Mouse (Mus musculus) intestine, embryonic 15.5 days (tissue): ENCODE results near the gene Herc4. TPM values are rescaled to one million over a fixed set of nuclear protein-coding genes. Genes with fewer than 3 reads are reported as not detected.

Experiments
- ATAC-seq: fragments of 200-750 bp; cut with Nextera tagmentation; 2 replicates; pipeline ENCODE4 v1.8.0; 2017; ENCODE audit warnings: moderate TSS enrichment, moderate library complexity
- H3K27ac ChIP-seq: fragments of 300-500 bp; sonication (generic); 2 replicates; pipeline ENCODE4 v1.5.1; 2015; ENCODE audit warnings: mild to moderate bottlenecking, inconsistent platforms
- H3K27me3 ChIP-seq: fragments of 300-500 bp; sonication (generic); replicated peaks from 2 replicates; pipeline ENCODE4 v1.6.1; 2015; ENCODE audit warnings: inconsistent platforms
- H3K36me3 ChIP-seq: fragments of 300-500 bp; sonication (generic); 2 replicates; pipeline ENCODE4 v1.6.1; 2015; ENCODE audit warnings: inconsistent platforms
- H3K4me1 ChIP-seq: fragments of 300-500 bp; sonication (generic); replicated peaks from 2 replicates; pipeline ENCODE4 v1.6.1; 2015; ENCODE audit warnings: inconsistent platforms
- H3K4me2 ChIP-seq: fragments of 300-500 bp; sonication (generic); replicated peaks from 2 replicates; pipeline ENCODE4 v1.6.1; 2015; ENCODE audit warnings: mild to moderate bottlenecking, inconsistent platforms
- H3K4me3 ChIP-seq: fragments of 300-500 bp; sonication (generic); replicated peaks from 2 replicates; pipeline ENCODE4 v1.5.1; 2015; ENCODE audit warnings: inconsistent platforms
- H3K9ac ChIP-seq: fragments of 300-500 bp; sonication (generic); 2 replicates; pipeline ENCODE4 v1.6.1; 2015; ENCODE audit warnings: inconsistent platforms
- H3K9me3 ChIP-seq: fragments of 300-500 bp; sonication (generic); 2 replicates; pipeline ENCODE4 v1.6.1; 2016; ENCODE audit warnings: inconsistent platforms
- WGBS: fragments of 180-500 bp; shearing (Covaris S2); methylation state at CpG from one replicate; pipeline ENCODE4 v1.1.7; 2015; 5-methylcytosine and 5-hydroxymethylcytosine counted together
- polyA plus RNA-seq: library from polyadenylated mRNA; unstranded; fragments of >200 nt; fragmentation: Nextera tagmentation; extraction: Ambion mirVana; gene quantifications from 2 replicates; pipeline ENCODE4 v1.2.1, GENCODE M21; 2015

The Herc4 gene
- polyA plus RNA-seq, 1 experiment from 2014 or later, result 30.2 TPM

DNA sequence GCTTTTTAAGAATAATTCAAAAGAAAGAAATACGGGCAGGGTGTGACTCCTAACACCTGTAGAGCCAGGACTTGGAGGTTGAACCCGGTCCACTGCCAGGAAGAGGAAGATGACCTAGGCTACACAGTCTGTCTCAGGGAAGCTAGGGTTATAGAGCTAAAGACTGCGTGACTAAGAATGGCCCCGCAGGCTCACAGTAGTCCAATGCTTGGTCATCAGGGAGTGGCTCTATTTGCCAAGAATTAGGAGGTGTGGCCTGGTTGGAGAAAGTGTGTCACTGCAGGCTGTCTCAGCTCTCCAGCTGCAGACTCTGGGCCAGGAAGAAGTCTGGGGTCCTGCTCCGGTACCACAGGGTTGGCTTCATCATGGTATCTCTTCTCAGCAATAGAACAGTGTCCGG, 6.9 kb upstream of the Herc4 start:
- Histone ChIP-seq H3K4me3 (no peak overlapping the region), H3K36me3 (no peaks in the 10 kb centered on the region), H3K9me3 (no peaks in the 10 kb centered on the region), H3K27ac (no peak overlapping the region), H3K4me1 (no peaks in the 10 kb centered on the region), H3K27me3 (no peaks in the 10 kb centered on the region), H3K9ac (no peak overlapping the region), H3K4me2 (no peak overlapping the region)
- 93% methylated on average over 6 of the region's 6 CpGs for WGBS
- no peak for ATAC-seq

- H3K36me3 ChIP-seq, result no peaks in the 10 kb centered on the region
- WGBS, result 71% methylated on average over 2 of the region's 2 CpGs
- no peak overlapping the region for H3K4me2 ChIP-seq
- H3K9me3 ChIP-seq, result no peaks in the 10 kb centered on the region
- no peaks in the 10 kb centered on the region for H3K27me3 ChIP-seq
- no peak overlapping the region for H3K9ac ChIP-seq
- no peaks in the 10 kb centered on the region for H3K4me1 ChIP-seq
- no peak overlapping the region for H3K27ac ChIP-seq
- no peak overlapping the region for H3K4me3 ChIP-seq
- no peak for ATAC-seq
Measured at GRCm38 (mm10) chr10:63237206-63237605, 6.4 kb upstream of the Herc4 start.

DNA sequence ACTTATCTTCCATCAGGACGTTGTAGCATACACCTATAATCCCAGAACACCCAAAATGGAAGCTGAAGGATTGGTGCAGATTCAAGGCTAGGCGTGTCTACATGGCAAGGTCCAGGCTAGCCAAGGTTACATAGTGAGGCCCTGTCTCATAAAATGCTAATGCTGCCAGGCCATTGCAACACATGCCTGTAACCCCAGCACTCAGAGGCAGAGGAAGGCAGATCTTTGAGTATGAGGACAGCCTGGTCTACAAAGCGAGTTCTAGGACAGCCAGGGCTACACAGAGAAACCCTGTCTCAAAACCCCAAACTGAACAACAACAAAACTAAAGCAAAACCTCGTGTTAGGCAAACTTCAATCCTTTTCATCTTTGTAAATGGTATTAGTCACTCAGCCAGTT, 5.5 kb upstream of the Herc4 start:
- 73% methylated on average over 4 of the region's 4 CpGs for WGBS
- Histone ChIP-seq H3K4me1 (0 out of 2 replicates have a peak, but pooled peaks cover 4% of the 10 kb centered on the region), H3K27me3 (no peaks in the 10 kb centered on the region), H3K36me3 (no peaks in the 10 kb centered on the region), H3K9ac (no peak overlapping the region), H3K4me2 (no peak overlapping the region), H3K4me3 (no peak overlapping the region), H3K27ac (no peak overlapping the region), H3K9me3 (no peaks in the 10 kb centered on the region)
- ATAC-seq, result no peak

GRCm38 (mm10) chr10:63239848-63240247, 3.8 kb upstream of the Herc4 start:
- H3K4me3 ChIP-seq, result no peak overlapping the region
- no peak overlapping the region for H3K9ac ChIP-seq
- 0 out of 2 replicates have a peak, but pooled peaks cover 4% of the 10 kb centered on the region for H3K4me1 ChIP-seq
- H3K27ac ChIP-seq, result no peak overlapping the region
- no peaks in the 10 kb centered on the region for H3K9me3 ChIP-seq
- no peaks in the 10 kb centered on the region for H3K27me3 ChIP-seq
- no peak for ATAC-seq
- WGBS, result 83% methylated on average over 2 of the region's 2 CpGs
- H3K36me3 ChIP-seq, result no peaks in the 10 kb centered on the region
- H3K4me2 ChIP-seq, result no peak overlapping the region

DNA sequence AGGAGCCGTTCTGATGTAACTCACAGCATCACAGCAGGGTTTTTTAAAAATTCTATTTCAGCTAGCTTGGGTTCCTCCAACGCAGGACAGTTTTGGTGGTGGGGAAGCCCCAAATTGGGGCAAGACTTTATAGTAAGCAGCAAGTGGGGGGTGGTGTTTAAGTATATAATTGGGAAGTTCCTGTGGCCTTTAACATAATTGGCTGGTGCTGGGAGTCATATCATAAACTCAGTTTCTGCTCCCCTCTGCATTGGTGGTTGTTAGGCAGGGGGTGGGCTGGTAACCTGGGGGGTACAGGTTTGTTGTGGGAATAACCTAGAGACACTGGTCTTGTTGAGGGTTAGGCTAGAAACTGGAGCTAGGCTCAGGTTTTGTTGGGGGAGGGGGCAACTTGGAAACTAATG, 2.7 kb upstream of the Herc4 start:
- Histone ChIP-seq H3K4me2 (no peak overlapping the region), H3K9me3 (no peaks in the 10 kb centered on the region), H3K27me3 (no peaks in the 10 kb centered on the region), H3K9ac (no peak overlapping the region), H3K36me3 (no peaks in the 10 kb centered on the region), H3K27ac (no peak overlapping the region), H3K4me3 (no peak overlapping the region), H3K4me1 (0 out of 2 replicates have a peak, but pooled peaks cover 4% of the 10 kb centered on the region)
- WGBS, result 71% methylated on average over 2 of the region's 2 CpGs
- ATAC-seq, result no peak

DNA sequence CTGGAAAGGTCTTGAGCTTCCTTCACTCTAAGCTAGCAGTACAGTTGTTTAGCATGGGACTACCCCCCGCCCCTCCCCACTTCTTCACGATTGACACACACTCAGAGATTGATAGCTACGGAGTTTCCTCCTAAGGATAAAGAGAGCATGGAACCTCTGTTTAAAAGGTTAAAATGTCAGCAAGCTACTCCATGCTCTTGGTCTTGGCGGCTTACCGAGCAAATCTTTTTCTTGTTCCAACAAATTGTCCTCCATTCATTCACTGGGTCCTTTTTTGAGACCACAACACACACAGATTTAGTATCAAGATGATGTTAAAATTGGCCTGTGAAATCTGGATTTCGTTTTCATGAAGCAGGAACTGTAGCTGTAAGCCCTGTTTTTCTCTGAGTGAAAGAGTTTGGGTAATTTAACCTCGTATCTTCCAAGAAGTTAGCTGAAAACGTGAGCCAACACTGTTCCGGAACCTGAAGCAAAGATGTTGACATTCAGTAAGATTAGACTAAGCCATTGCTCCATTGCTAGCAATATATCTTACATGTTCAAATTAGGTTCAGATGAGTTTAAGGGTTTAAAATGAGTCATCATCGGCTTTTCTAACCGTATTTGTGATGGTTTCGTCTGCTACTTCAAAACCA, 693 bp upstream of the Herc4 start:
- Histone ChIP-seq H3K4me3 (peak overlapping the region; percentile 81), H3K9me3 (no peaks in the 10 kb centered on the region), H3K27ac (no peak overlapping the region), H3K27me3 (no peaks in the 10 kb centered on the region), H3K4me1 (0 out of 2 replicates have a peak, but pooled peaks cover 4% of the 10 kb centered on the region), H3K4me2 (peak overlapping the region; percentile 62), H3K9ac (peak overlapping the region; percentile 18; the same call in 1 of the 2 replicates), H3K36me3 (no peaks in the 10 kb centered on the region)
- 21% methylated on average over 12 of the region's 12 CpGs for WGBS
- no peak for ATAC-seq

DNA sequence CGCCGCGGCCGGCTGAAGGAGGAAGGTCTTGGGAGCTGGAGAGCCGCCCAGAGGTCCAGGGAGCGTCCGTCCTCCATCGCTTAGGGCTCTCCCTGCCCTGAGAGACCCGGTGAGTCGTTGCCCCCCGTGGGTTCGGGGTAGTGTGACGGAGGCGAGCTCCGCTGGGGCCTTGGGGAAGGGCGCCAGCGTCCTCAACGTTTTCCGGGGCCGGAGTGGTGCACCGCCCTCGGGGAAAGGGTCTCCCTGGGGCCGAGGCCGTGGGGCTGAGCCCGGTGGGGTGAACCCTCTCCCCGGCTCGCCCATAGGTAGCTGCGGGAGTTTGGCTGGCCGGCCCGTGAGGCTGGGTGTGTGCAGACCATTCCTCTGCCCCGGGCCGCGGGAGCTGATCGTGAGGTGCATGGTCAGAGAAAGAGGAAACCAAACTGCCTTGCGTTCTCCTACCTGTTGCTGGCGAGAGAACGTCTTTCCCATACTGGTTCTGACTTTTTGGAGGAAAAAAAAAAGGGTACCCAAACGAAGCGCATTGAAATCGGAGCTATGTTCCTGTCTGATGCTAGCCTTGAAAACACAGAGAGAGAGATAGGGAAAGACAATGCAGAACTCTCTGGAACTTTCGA, 553 bp downstream of the Herc4 start:
- under 1% methylated on average over 41 of the region's 41 CpGs for WGBS
- 0 out of 2 replicates have a peak, but pooled peaks cover 4% of the 10 kb centered on the region for H3K4me1 ChIP-seq
- ATAC-seq, result peak; percentile 87
- H3K9ac ChIP-seq, result peak overlapping the region; percentile 87
- H3K4me2 ChIP-seq, result peak overlapping the region; percentile 53
- H3K36me3 ChIP-seq, result no peaks in the 10 kb centered on the region
- H3K9me3 ChIP-seq, result no peaks in the 10 kb centered on the region
- H3K4me3 ChIP-seq, result peak overlapping the region; percentile 81
- H3K27ac ChIP-seq, result peak overlapping the region; percentile 99
- no peaks in the 10 kb centered on the region for H3K27me3 ChIP-seq

- Histone ChIP-seq H3K9ac (peak overlapping the region; percentile 87; the same call in 1 of the 2 replicates), H3K36me3 (no peaks in the 10 kb centered on the region), H3K27me3 (no peaks in the 10 kb centered on the region), H3K27ac (no peak overlapping the region), H3K4me1 (0 out of 2 replicates have a peak, but pooled peaks cover 4% of the 10 kb centered on the region), H3K9me3 (no peaks in the 10 kb centered on the region), H3K4me2 (peak overlapping the region; percentile 53), H3K4me3 (peak overlapping the region; percentile 81)
- ATAC-seq, result no peak
- 10% methylated on average over 5 of the region's 5 CpGs for WGBS
Measured at GRCm38 (mm10) chr10:63244746-63245145, 1.1 kb downstream of the Herc4 start.

DNA sequence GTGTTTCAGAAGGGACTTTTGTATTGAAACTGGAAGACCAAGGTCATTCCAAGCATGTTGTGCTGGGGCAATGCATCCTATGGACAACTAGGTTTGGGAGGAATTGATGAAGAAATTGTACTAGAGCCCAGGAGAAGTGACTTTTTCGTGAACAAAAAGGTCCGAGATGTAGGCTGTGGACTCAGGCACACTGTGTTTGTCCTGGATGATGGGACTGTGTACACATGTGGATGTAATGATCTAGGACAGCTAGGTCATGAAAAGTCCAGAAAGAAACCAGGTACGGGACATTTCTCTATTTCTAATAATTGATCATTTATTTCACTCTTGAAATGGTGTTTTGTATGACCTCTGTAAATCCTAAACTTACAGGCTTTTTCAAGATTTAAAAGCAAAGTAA, 2.2 kb downstream of the Herc4 start:
- Histone ChIP-seq H3K4me3 (no peak overlapping the region), H3K4me1 (0 out of 2 replicates have a peak, but pooled peaks cover 4% of the 10 kb centered on the region), H3K9me3 (no peaks in the 10 kb centered on the region), H3K36me3 (no peaks in the 10 kb centered on the region), H3K4me2 (no peak overlapping the region), H3K27ac (no peak overlapping the region), H3K27me3 (no peaks in the 10 kb centered on the region), H3K9ac (no peak overlapping the region)
- no peak for ATAC-seq
- WGBS, result 89% methylated on average over 3 of the region's 3 CpGs

DNA sequence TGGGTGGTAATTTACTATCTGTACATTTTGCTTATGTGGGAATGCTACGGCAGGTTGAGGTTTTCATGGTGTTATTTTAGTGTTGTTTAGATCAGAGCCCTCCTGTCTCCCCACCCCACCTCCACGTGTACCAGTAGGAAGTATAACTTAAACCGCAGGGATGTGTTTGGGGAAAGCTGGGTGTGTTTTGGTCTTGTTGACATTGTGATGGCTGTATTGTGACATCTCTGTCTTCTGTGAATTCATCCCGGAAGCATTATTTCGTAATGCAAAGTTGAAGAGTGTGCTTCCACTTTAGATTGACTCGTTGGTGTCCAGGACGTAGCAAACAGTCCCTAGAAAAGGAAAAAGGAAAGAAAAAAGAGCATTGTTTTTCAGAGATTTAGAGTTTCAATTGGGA, 3.8 kb downstream of the Herc4 start:
- H3K27ac ChIP-seq, result no peak overlapping the region
- ATAC-seq, result no peak
- no peaks in the 10 kb centered on the region for H3K9me3 ChIP-seq
- 0 out of 2 replicates have a peak, but pooled peaks cover 3% of the 10 kb centered on the region for H3K4me1 ChIP-seq
- H3K4me2 ChIP-seq, result no peak overlapping the region
- no peak overlapping the region for H3K9ac ChIP-seq
- H3K36me3 ChIP-seq, result peaks cover 2% of the 10 kb centered on the region; the same call in 1 of the 2 replicates
- no peaks in the 10 kb centered on the region for H3K27me3 ChIP-seq
- WGBS, result 73% methylated on average over 7 of the region's 7 CpGs
- no peak overlapping the region for H3K4me3 ChIP-seq

GRCm38 (mm10) chr10:63248421-63248820, 4.8 kb downstream of the Herc4 start:
- ATAC-seq, result no peak

DNA sequence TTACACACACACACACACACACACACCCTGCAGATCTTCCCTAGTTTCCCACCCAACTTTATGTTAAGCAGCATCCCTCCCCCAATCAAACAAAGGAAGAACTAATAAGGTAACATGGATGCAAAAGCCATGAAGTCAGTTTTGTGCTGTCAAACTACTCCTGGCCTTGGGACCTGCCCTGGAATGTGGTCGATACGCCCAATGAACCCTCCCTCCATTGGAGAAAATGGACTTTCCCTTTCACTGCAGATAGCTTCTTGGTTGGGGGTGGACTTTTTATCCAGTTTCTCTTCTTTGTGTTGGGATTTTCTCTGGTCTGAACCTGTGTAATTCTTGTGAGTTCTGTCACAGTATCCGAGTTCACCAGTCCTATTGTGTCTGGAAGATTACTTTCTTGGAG, 15.1 kb downstream of the Herc4 start:
- H3K4me1 ChIP-seq, result 0 out of 2 replicates have a peak, but pooled peaks cover 2% of the 10 kb centered on the region
- WGBS, result 65% methylated on average over 3 of the region's 3 CpGs
- H3K36me3 ChIP-seq, result no peaks in the 10 kb centered on the region
- H3K9ac ChIP-seq, result no peak overlapping the region
- no peaks in the 10 kb centered on the region for H3K27me3 ChIP-seq
- H3K4me3 ChIP-seq, result no peak overlapping the region
- no peak overlapping the region for H3K27ac ChIP-seq
- ATAC-seq, result no peak
- no peaks in the 10 kb centered on the region for H3K9me3 ChIP-seq
- no peak overlapping the region for H3K4me2 ChIP-seq

More at GRCm38 (mm10) chr10:63248421-63248820, 4.8 kb downstream of the Herc4 start:
- Histone ChIP-seq H3K4me2 (no peak overlapping the region), H3K36me3 (peaks cover 7% of the 10 kb centered on the region; the same call in 1 of the 2 replicates), H3K27me3 (no peaks in the 10 kb centered on the region), H3K9ac (no peak overlapping the region), H3K4me3 (no peak overlapping the region), H3K27ac (no peak overlapping the region), H3K9me3 (no peaks in the 10 kb centered on the region), H3K4me1 (no peaks in the 10 kb centered on the region)
- 91% methylated on average over 6 of the region's 6 CpGs for WGBS
